Mouse (Mus musculus) cerebellum, adult 2 months (tissue): ENCODE results near the gene Cnih3.

Experiments used
- CTCF ChIP-seq: fragments of 200-500 bp; IDR thresholded peaks from 2 replicates; pipeline ENCODE4 v1.5.1; 2011; ENCODE audit warnings: low read depth, mild to moderate bottlenecking, control low read depth, low read length, moderate library complexity, borderline replicate concordance; ENCODE audit not compliant: insufficient read depth
- POLR2A ChIP-seq: fragments of 200-500 bp; IDR thresholded peaks from 2 replicates; pipeline ENCODE4 v1.6.1; 2011; ENCODE audit warnings: low read length, control low read depth, borderline replicate concordance; ENCODE audit not compliant: insufficient read depth

GRCm38 (mm10) chr1:181440982-181441603 is 88.7 kb downstream of the Cnih3 start:
- TF ChIP-seq CTCF (no peak), POLR2A (no peak)
